Mouse (Mus musculus) CD8-positive naive resting alpha-beta T cell, adult 2 months (primary cell): ENCODE results near the gene Arrdc5.

Experiments
- DNase-seq, 2 experiments: peaks; one replicate each; pipeline ENCODE4 v3.0.0; 2022; ENCODE audit warnings: low read depth in 2 of 2, low spot score in 2 of 2

Gene Arrdc5

DNA sequence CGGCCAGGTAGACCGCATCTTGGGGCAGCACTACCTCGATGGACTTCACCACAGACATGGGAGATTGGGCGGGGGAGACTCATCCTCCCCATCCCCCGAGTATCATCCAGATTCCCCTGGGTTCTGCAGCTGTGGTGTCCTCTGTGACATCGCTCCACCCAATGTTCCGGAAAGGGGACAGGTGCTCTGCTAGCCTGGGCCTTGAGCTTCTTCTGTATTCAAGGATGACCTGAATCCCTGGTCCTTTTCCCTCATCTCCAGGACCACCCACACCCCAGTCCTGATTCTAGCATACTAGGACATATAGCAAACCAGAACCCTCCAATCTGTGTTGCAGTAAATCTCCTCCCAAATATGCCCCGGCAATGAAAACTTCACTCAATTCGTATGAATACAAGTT is at the start of gene Arrdc5:
Gene Arrdc5, minus strand, starts transcription at position 101 of the 400 bp plus-strand sequence.
- DNase-seq = no peak

DNA sequence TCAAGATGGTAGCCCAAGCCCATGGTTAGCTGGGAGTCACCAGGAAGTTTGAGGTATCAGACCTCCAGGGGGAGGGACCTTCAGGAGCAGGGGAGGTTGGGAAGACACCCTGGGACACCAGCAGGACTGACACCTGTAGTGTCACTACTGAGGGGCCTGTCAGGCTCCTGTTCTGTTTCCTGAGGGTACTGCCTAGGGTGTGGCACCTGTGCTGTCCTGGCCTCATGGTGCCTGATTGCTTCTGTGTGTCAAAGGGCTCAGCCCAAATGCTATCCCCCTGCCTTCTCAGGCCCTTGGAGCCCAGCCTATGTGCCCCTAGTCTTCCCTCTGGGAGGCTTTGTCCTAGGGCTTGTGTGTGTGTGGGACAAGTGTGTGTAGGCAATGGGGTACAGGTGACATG is 48.5 kb upstream of the Arrdc5 start:
- DNase-seq = no peak

DNA sequence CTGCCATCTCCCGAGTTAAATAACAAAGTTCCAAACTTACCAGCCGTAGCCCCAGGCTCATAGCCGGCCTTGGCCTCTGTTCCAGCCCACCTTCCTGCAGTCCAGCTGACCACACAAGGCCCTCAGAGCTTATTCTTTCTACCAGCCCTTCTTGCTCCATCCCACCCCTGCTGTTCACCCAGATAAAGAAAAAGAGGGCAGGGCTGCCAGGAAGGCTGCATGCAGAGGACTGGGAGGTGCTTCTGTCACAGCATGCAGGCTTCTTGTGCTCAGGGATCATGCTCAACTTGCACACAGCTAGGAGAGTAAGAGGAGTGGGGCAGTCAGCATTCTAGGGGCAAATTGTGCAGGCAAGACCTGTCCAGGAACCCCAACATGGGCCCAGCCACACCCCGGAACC is 48.0 kb upstream of the Arrdc5 start:
- no peak for DNase-seq

DNA sequence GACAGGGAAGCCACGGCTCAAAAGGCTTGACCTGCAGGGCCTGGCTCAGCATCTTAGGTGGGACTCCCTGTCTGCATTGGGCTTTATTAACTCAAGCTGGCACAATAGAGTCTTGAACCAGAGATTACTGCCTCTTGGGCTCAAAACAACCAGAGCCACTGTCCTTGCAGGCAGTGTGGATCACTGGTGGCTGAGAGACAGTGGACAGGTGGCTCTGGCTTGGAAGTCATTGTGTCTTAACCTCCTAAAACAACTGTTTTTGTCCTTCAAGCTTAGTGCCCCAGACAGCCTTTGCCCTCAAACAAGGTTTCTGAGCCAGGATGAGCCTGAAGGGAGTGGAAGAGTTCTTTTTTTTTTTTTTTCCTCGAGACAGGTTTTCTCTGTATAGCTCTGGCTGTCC is 45.3 kb upstream of the Arrdc5 start:
- DNase-seq = no peak

DNA sequence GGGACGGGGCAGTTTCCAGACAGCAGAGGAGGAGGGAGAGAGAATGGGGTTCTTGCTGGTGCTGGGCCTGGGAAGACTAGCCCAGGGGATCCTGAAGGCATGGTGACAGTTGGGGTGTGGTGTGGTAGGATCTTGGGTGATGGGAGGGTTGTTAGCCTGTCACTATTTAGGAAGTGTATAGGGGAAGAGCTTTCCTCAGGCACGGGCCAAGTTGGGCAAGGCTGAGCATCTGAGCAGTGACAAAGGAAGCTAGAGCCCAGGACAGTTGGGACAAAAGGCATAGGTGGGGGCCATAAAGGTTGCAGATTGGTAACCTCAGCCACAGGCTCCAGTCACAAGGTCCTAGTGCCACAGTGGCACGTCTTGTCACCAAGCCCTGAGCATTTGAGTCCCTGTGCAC is 43.4 kb upstream of the Arrdc5 start:
- no peak for DNase-seq

DNA sequence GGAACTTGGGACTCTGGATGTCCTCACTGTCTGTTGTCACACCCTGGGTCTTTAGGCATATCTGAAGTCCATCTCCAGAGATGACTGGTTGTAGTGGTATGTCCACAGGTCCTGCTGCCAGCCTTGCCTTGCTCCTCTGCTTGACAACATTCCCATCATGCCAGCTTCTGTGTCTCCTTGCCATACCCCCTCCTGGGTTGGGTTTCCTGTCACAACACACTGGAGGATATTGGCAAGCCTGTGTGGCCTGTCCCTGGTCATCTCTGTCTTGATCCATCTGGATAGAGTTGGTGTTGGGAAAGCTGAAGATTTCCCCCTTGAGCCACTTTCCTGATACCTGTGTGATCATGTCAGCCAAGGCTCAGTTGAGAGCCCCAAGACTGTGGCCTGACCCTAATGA is 40.6 kb upstream of the Arrdc5 start:
- DNase-seq = no peak

DNA sequence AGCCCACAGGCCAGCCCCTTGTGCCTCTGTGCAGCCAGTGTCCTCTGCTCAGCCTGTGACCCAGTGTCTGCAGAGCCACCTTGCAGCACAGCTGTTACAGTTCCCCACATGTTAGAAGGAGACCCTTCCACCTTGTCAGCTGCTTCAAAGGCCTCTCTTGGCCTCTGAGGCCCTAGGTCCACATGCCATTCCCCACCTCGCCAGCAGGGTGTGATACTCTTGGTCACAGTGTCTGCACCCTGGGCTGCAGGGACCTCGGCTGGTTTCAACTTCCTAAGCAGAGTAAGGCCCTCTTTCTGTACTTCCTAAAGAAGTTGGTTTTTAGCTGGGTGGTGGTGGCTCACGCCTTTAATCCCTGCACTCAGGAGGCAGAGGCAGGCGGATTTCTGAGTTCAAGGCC is 38.8 kb upstream of the Arrdc5 start:
- peak; percentile 41 to 63 for DNase-seq

DNA sequence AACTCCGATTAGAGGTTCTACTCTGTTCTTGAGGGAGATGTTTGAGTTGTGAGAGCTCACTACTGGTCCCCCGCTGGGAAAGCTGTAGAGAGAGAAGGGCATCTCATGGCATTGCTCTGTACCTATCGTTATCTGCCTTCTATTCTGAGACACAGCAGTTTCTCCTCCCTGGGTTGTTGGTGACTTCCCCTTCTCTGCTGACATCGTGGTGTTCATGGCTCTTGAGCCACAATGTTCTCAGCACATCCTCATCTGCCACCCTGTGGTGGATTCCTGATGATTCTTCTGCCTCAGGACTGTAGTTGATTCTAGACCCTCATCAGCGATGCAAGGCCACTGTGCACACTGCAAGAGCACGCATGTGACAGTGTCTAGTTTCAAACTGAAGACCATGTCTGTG is 37.7 kb upstream of the Arrdc5 start:
- DNase-seq = no peak

DNA sequence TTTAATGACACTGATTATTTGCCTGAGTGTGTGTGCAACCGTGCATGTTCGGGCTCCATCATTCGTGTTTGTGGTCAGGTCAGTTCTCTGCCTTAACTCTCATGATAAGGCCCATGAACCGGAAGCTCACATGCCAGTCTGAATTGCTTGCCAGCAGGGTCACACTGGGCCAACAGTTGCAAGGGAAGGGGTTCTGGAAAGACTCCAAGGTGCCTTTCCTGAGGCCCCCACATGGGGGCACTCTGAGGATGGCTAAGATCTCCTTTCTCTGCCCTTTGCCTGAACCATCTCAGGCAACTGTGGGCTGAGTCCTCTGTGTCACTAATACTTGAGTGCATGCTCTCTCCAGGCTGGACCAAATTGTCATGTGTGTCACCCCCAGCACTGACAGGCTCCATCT is 37.1 kb upstream of the Arrdc5 start:
- DNase-seq = peak in 1 of 2 experiments; percentile 48

DNA sequence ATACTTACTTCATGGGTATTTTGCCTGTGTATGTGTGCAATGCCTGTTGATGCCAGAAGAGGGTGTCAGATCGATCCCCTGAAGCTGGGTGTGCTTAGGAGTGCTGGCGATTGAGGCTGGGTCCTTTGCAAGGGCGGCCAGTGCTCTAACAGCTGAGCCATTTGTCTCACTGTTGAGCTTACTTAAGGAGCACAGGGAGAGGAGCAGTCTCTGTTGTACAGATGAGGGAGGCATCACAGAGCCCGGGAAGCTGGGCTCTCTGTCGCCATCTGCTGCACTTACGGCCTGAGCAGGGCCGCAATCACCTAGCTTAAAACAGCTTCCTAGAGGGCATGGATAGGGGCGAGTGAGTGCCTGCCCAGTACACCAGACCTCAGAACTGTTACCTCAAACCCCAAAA is 32.9 kb upstream of the Arrdc5 start:
- no peak for DNase-seq

DNA sequence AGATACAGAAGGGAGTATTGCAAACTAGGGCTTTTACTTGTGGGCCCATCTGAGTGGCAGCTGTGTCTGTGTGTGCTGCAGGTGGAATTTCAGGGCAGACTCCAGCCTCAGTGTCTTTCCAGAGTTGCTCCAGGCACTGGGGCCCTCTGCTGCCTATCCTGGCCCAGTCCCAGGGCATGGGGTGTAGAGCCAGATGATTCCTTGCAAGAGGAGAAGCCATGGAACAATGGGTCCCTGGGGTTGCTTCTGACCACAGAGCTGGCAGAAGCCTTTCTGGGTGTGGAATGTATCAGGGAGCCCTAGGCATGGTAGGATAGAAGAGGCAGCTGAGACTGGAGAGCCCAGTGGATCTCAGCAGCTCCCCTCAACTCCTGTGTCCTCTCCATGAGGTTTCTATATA is 31.2 kb upstream of the Arrdc5 start:
- no peak for DNase-seq

DNA sequence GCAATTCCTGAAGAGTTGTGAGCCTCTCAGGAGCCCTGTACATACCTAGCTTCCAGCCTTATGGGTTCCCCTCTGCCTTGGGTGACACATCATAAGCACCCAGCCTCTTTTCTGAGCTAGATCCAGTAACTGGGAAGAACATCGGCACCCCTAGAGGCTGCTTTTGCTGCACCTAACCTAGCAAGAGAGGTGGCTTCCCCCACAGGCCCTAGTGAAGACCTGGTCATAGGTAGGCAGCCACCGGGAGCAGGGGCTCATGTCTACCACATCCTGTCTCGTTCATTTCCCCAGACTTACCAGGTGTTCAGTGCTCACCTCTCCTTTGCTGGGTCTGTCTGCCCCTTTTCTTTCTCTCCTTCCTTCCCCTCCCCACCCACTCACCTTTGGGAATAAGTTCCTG is 30.3 kb upstream of the Arrdc5 start:
- DNase-seq = peak; percentile 27 to 37

DNA sequence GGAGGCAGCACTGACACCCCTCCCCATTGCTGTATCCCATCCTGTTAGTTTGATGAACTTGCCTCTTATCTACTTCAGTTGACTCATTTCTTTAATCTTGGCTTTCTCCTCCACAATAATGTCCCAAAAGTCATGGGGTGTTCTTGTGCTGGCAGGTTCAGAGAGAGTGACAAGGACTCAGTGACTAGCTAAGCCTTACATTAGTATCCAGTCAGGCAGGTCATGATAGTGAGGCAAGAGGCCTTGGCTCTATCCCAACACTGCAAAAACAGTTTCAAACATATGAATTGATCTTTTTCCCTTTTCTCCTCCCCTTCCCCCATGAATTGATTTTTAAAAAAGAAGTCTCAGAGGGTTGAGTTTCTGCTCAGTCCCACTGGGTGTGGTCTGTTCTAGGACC is 29.2 kb upstream of the Arrdc5 start:
- no peak for DNase-seq

DNA sequence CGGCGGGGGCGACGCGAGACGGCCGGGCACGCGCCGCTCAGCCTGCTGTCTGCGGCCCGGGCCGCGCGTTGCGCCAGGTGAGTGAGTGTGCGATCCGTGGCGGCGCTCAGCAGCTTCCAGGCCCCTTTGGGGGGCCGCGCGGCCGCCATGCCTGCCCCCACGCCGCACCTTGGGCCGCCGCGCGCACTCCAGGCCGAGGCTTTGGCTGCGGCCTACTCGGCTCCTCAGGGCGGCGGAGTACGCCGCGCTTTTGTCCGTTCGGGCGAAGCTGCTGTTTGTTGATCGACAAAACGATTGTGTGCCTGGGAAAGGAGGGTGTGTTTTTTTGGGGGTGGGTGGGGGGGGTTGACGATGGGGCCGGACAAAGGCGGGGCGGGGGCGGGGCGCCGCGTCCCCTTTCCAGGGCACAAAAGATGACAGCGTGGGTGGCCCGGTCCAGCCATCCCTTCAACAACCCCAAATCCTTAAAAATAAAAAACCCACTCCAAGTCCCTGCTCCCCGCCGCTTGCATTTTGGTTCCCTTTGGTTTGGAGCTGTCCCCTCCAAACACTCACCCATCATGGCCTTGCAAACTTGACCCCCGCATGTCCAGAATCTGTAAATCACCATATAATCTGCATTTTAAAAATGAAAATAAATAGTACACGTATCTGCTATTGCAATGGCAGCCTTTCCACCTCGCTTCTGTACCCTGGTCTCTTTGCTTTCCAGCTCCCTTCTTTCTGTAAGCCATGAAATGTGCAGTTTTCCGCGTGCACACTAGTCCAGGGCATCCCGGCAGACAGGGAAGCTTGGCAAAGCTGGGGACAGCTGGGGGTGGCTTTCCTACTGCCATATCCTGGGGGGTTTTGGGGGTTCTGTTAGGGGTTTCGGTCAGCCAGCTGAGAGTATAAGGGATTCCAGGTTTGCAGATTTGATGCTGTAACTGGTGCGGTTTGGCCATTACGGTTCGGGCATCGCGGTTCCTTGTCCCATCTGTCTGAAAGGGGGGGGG is 26.4 kb upstream of the Arrdc5 start:
- DNase-seq = no peak

DNA sequence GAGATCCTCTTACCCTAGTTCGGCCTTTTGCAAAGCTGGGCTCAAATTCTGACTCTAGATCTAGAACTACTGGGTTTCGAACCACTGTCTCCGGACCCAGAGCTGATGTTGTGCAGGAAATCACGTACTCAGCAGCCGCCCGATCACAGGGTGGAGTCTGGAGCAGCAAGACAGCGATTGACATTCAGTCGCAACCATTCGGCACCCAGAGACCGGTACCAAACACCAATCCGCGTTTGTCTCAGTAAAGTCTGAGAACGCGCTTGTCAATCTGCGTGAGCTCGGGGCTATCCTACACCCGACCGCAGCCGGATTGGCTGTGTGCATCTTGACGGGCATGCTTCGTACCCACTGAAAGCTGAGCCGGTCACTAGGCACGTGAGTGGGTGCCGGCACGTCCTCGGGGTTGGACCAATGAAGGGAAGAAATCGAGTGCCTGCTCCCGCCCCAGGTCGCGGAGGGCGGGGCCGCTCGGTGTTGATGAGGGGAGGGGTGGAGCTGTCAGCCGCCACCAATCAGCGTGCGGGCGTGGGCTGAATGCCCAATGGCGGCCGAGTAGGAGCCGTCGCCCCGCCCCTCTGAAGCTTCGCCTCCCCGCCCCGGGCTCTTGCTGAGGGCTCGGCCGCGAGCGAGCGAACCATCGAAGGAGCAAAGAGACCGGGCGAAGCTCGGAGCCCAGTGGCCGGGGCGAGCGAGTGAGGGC is 25.5 kb upstream of the Arrdc5 start, which contains the start of gene Kdm4b:
Gene Kdm4b, plus strand, starts transcription at position 613 of the 703 bp plus-strand sequence.
- DNase-seq = peak; percentile 98 to 99

DNA sequence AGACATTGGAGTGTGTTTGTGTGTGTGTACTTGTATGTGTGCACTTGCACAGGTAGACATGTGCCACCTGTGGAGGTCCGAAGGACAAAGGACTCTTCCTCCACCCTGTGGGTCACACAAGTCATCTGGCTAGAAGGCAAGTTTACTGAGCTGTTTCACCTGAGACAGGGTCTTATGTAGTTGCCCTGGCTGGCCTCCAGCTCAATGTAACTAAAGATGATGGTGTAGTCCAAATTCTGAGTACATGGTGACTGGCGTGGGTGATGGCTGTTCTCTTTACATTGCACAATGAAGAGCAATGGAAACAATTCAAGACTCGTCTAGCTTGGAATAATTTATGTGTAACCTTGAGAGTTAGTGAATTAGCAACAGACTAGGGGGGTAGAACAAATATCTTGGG is 24.3 kb upstream of the Arrdc5 start:
- DNase-seq = no peak

DNA sequence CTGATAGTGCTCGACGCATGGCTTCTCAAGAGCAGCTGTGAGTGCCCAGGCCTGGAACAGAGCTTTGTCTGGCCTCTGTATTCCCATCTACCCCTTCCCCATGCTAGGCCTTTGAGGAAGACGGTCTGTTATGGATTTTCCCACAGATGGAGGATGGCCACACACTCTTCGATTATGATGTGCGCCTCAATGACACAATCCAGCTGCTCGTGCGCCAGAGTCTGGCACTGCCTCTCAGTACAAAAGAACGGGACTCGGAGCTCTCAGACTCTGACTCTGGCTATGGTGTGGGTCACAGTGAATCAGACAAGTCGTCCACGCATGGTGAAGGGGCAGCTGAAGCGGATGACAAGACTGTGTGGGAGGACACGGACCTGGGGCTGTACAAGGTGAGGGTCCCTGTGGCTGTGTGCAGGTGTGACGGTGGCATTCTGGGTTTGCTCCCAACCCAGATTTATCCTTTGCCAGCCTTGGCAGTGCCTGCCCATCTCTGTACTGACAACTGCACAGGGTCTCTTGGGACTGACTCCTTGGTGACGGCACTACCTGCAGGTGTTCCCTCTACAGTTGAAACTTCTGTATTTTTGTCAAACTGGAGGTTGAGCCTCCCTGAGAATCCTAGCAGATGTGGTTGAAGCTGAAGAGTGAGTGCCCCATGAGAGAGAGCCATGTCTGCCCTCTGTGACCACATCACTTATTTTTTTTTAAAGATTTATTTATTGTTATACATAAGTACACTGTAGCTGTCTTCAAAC is 9.3 kb upstream of the Arrdc5 start:
- DNase-seq = no peak

DNA sequence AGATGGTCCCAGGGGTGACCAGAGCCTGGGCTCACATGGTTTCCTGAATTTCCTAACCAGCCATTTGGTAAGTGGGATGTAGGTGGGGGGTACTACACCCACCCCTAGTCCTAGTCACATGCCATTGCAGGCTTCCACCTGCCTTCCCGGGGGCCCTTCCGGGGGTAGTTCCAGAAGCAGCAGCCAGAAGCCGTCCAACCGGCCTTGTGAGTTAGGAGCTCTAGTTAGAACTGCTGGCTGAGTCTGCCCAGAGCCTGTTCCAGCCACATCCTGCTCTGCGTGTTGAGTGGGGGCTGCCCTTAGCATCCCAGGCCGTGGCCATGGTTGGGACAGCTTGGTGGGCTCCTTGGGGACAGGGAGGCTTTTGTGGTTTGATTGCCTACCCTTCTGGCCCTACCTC is 8.0 kb upstream of the Arrdc5 start:
- DNase-seq = no peak

DNA sequence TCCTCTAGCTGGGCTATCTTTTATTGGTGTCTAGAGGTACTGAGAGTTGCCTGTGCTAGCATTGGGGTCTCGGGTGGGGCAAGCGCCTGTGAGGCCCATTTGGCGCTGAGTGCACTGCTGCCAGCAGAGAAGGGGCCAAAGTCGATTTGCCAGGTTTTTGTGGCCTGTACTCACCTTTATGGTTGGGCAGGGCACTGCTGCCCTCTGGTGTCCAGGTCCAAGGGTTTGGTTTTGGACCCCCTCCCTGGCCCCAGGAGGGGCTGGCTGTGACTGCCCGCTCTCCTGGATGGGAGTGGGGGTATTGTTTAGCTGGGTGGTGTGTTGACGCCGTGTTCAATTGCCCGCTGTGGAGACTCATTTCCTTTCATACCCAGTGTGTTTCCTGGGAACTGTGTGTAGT is 5.7 kb upstream of the Arrdc5 start:
- DNase-seq = no peak

DNA sequence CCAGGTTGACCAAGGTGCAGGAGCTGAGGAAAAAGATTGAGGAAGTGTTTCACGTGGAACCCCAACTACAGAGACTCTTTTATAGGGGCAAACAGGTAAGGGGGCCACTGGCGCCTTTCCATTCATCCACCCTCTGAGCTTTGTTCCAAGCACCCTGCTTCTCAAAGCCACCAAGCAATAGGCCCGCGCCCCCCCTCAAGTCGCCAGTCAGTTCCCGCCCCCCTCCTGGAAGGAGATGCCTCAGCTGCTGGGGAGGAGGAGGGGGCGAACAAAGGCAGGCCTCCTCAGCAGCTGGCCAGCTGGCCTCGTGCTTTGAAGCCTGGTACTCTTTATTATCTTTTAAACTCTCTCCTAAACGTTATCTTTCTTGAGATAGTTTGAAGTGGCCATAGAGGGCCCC is 5.1 kb upstream of the Arrdc5 start:
- no peak for DNase-seq

DNA sequence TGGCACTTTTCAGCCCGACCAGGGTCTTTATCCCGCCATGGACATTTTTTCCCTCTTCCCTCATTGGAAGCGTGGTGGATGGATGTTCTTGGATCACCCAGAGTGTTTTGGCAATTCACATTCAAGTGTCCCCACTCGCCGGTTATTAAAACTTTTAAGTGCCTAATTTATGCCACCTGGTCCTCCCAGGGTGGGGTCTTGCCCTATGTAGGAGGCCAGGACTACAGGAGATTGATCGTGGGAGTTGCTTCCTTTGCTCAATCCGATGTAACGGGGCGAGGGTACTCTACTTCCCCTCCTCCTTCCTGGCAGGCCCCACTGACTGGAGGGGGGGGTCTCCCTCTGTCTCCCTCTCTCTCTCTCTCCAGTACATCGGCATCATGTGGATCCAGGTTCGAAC is 4.6 kb upstream of the Arrdc5 start:
- no peak for DNase-seq
